In genomic region chr19:4859081-4859480, GRCm38 (mm10) we compare ENCODE assay signal across 18 mouse cellular contexts. TPM values are rescaled to one million over a fixed set of nuclear protein-coding genes. Genes with fewer than 3 reads are reported as not detected.
DNase-seq lines count a peak whose midpoint lies in the region; ATAC-seq and TF ChIP-seq lines count a peak whose summit lies in the region.
"Had no signal": no experiment of that assay in that cellular context is flagged by ENCODE, and none has a peak within 500 bp of the region (broad histone marks: within the 10 kb centered on the region; RNA-seq: fewer than 3 reads in every experiment).

No protein-coding gene starts in this region.

- TF ChIP-seq CTCF in Patski (IDR thresholded peaks at IDR 0.05), result no peak

- intact Hi-C loops in left cerebral cortex, postnatal 14 days (cut with DNase I), result no loop called here

- CTCF ChIA-PET in Patski (lab: Charles Lee), result no interaction called here

- in situ Hi-C loops in Patski (cut with MboI; ENCODE audit: low pct_unique_long_range_greater_than_20kb), result no loop called here

- no peak for ATAC-seq in Patski
- ATAC-seq in erythroid progenitor cell, adult 5-6 weeks (replicated peaks; ENCODE audit: low FRiP score, poor library complexity, severe bottlenecking), result peak; percentile 93
- ATAC-seq in megakaryocyte-erythroid progenitor cell, adult 5-6 weeks (replicated peaks; ENCODE audit: low FRiP score, low TSS enrichment, poor library complexity, severe bottlenecking), result peak; percentile 92
- ATAC-seq in forebrain, embryonic 13.5 days, result no peak

- H3K36me3 ChIP-seq in forebrain, embryonic 13.5 days (ENCODE audit: poor library complexity, severe bottlenecking), result no peaks in the 10 kb centered on the region
- H3K36me3 ChIP-seq: limb, embryonic 10.5 days had no signal

- H3K27ac ChIP-seq in forebrain, embryonic 13.5 days, result no peak overlapping the region
- H3K27ac ChIP-seq: embryonic facial prominence, embryonic 13.5 days; heart, adult 2 months; hindbrain, embryonic 12.5 days; limb, embryonic 10.5 days had no signal

- no peaks in the 10 kb centered on the region for H3K27me3 ChIP-seq in Patski
- peaks cover 14% of the 10 kb centered on the region; the same call in 1 of the 2 replicates for H3K27me3 ChIP-seq in forebrain, embryonic 13.5 days
- H3K27me3 ChIP-seq: hindbrain, embryonic 12.5 days had no signal

- no peak overlapping the region for H3K4me3 ChIP-seq in forebrain, embryonic 13.5 days
- H3K4me3 ChIP-seq: embryonic facial prominence, embryonic 13.5 days; heart, adult 2 months; hindbrain, embryonic 12.5 days; limb, embryonic 10.5 days had no signal

- no peak overlapping the region for H3K9ac ChIP-seq in forebrain, embryonic 13.5 days
- H3K9ac ChIP-seq: embryonic facial prominence, embryonic 13.5 days had no signal

- no peaks in the 10 kb centered on the region for H3K9me3 ChIP-seq in forebrain, embryonic 13.5 days (replicated peaks)
- H3K9me3 ChIP-seq: embryonic facial prominence, embryonic 13.5 days; hindbrain, embryonic 12.5 days; limb, embryonic 10.5 days had no signal

- WGBS in forebrain, embryonic 13.5 days, result 87% methylated on average over 6 of the region's 6 CpGs

- H3K4me1 ChIP-seq in forebrain, embryonic 13.5 days, result peaks cover 14% of the 10 kb centered on the region

- H3K4me2 ChIP-seq in forebrain, embryonic 13.5 days, result no peak overlapping the region
- H3K4me2 ChIP-seq: embryonic facial prominence, embryonic 13.5 days; hindbrain, embryonic 12.5 days had no signal

- peak; percentile 19 to 30 for DNase-seq in left cerebral cortex, adult 18-20 months (ENCODE audit: low spot score in 2 of 2)
- no peak for DNase-seq in left cerebral cortex, postnatal 14 days (ENCODE audit: low spot score in 2 of 2)
- DNase-seq in Patski (ENCODE audit: low read depth, low spot score), result peak; percentile 37
- DNase-seq in embryo, embryonic 10 days (ENCODE audit: low spot score), result no peak
- DNase-seq in urinary bladder, adult 18-20 months (ENCODE audit: low spot score in 2 of 2), result no peak
- DNase-seq: cerebellum, postnatal 10 days; heart, adult 2 months; kidney, adult 9 months; lung, postnatal 10 days; thymus, postnatal 36 days had no signal

- POLR2A ChIA-PET in Patski (lab: Charles Lee), result no interaction called here

RNA-seq across cellular contexts. Expression of gene Ctsf, which starts 4.2 kb away (rescaled TPM):
- total RNA-seq in left cerebral cortex, adult 18-20 months (2021), result 100 to 1,000 TPM in 1 of 2 experiments, 10 to 100 TPM in 1; 93.1 to 102 TPM
- 100 to 1,000 TPM; 115 to 120 TPM for total RNA-seq in left cerebral cortex, postnatal 14 days (2021)
- 79.4 TPM for polyA plus RNA-seq in Patski (2021)
- total RNA-seq in erythroid progenitor cell, adult 5-6 weeks (2015; ENCODE audit: low replicate concordance), result 22.0 and 71.3 TPM in 2 replicates
- 41.3 and 45.0 TPM in 2 replicates for total RNA-seq in erythroid progenitor cell, adult 5-6 weeks (2017; ENCODE audit: low replicate concordance)
- 1.3 and 2.9 TPM in 2 replicates for total RNA-seq in megakaryocyte-erythroid progenitor cell, adult 5-6 weeks (2014; fragmentation: Nextera tagmentation)
- total RNA-seq in megakaryocyte-erythroid progenitor cell, adult 5-6 weeks (2017), result 2.7 and 7.5 TPM in 2 replicates
- polyA plus RNA-seq in forebrain, embryonic 13.5 days (2015; fragmentation: Nextera tagmentation; extraction: Ambion mirVana), result 31.3 and 34.5 TPM in 2 replicates
- total RNA-seq: CH12.LX; monocyte, adult 5-6 weeks had no signal

RNA-seq across cellular contexts. Expression of gene Actn3, which starts 18.6 kb away (rescaled TPM):
- 1 to 10 TPM; 1.2 to 1.4 TPM for total RNA-seq in left cerebral cortex, adult 18-20 months (2021)
- 1 to 10 TPM; 2.8 to 3.0 TPM for total RNA-seq in left cerebral cortex, postnatal 14 days (2021)
- polyA plus RNA-seq in Patski (2021), result 0.10 TPM
- not detected in 2 replicates for total RNA-seq in erythroid progenitor cell, adult 5-6 weeks (2015; ENCODE audit: low replicate concordance)
- 0.26 and 0.53 TPM in 2 replicates for total RNA-seq in erythroid progenitor cell, adult 5-6 weeks (2017; ENCODE audit: low replicate concordance)
- total RNA-seq in megakaryocyte-erythroid progenitor cell, adult 5-6 weeks (2014; fragmentation: Nextera tagmentation), result 2.2 and 4.0 TPM in 2 replicates
- total RNA-seq in megakaryocyte-erythroid progenitor cell, adult 5-6 weeks (2017), result 1.0 TPM in 1 of 2 replicates, not detected in the other
- 0.64 and 0.97 TPM in 2 replicates for polyA plus RNA-seq in forebrain, embryonic 13.5 days (2015; fragmentation: Nextera tagmentation; extraction: Ambion mirVana)

RNA-seq across cellular contexts. Expression of gene Zdhhc24, which starts 19.4 kb away (rescaled TPM):
- 10 to 100 TPM; 21.4 to 25.2 TPM for total RNA-seq in left cerebral cortex, adult 18-20 months (2021)
- 10 to 100 TPM; 27.7 to 29.0 TPM for total RNA-seq in left cerebral cortex, postnatal 14 days (2021)
- polyA plus RNA-seq in Patski (2021), result 17.2 TPM
- total RNA-seq in erythroid progenitor cell, adult 5-6 weeks (2015; ENCODE audit: low replicate concordance), result 19.8 and 34.0 TPM in 2 replicates
- total RNA-seq in erythroid progenitor cell, adult 5-6 weeks (2017; ENCODE audit: low replicate concordance), result 18.0 and 24.9 TPM in 2 replicates
- 16.5 and 20.3 TPM in 2 replicates for total RNA-seq in megakaryocyte-erythroid progenitor cell, adult 5-6 weeks (2014; fragmentation: Nextera tagmentation)
- 8.8 and 13.2 TPM in 2 replicates for total RNA-seq in megakaryocyte-erythroid progenitor cell, adult 5-6 weeks (2017)
- 17.1 and 20.1 TPM in 2 replicates for polyA plus RNA-seq in forebrain, embryonic 13.5 days (2015; fragmentation: Nextera tagmentation; extraction: Ambion mirVana)

RNA-seq across cellular contexts. Expression of gene Ccdc87, which starts 19.9 kb away (rescaled TPM):
- 1 to 10 TPM; 2.2 to 2.7 TPM for total RNA-seq in left cerebral cortex, adult 18-20 months (2021)
- total RNA-seq in left cerebral cortex, postnatal 14 days (2021), result 1 to 10 TPM; 2.1 to 2.2 TPM
- polyA plus RNA-seq in Patski (2021), result 0.26 TPM
- total RNA-seq in erythroid progenitor cell, adult 5-6 weeks (2015; ENCODE audit: low replicate concordance), result not detected in 2 replicates
- total RNA-seq in erythroid progenitor cell, adult 5-6 weeks (2017; ENCODE audit: low replicate concordance), result not detected in 2 replicates
- total RNA-seq in megakaryocyte-erythroid progenitor cell, adult 5-6 weeks (2014; fragmentation: Nextera tagmentation), result not detected in 2 replicates
- not detected in 2 replicates for total RNA-seq in megakaryocyte-erythroid progenitor cell, adult 5-6 weeks (2017)
- polyA plus RNA-seq in forebrain, embryonic 13.5 days (2015; fragmentation: Nextera tagmentation; extraction: Ambion mirVana), result 0.23 and 0.39 TPM in 2 replicates
- total RNA-seq: CH12.LX; heart, adult 2 months; monocyte, adult 5-6 weeks had no signal
- polyA plus RNA-seq: limb, embryonic 10.5 days had no signal

RNA-seq across cellular contexts. Expression of gene Ccs, which starts 19.9 kb away (rescaled TPM):
- total RNA-seq in left cerebral cortex, adult 18-20 months (2021), result 10 to 100 TPM; 28.9 to 33.8 TPM
- total RNA-seq in left cerebral cortex, postnatal 14 days (2021), result 10 to 100 TPM; 33.5 to 33.7 TPM
- 133 TPM for polyA plus RNA-seq in Patski (2021)
- total RNA-seq in erythroid progenitor cell, adult 5-6 weeks (2015; ENCODE audit: low replicate concordance), result 30.2 and 74.6 TPM in 2 replicates
- 63.1 and 81.9 TPM in 2 replicates for total RNA-seq in erythroid progenitor cell, adult 5-6 weeks (2017; ENCODE audit: low replicate concordance)
- total RNA-seq in megakaryocyte-erythroid progenitor cell, adult 5-6 weeks (2014; fragmentation: Nextera tagmentation), result 75.1 and 81.3 TPM in 2 replicates
- 47.7 and 59.0 TPM in 2 replicates for total RNA-seq in megakaryocyte-erythroid progenitor cell, adult 5-6 weeks (2017)
- 42.0 and 47.0 TPM in 2 replicates for polyA plus RNA-seq in forebrain, embryonic 13.5 days (2015; fragmentation: Nextera tagmentation; extraction: Ambion mirVana)

Comparison
In these comparisons a context has a peak if more than half of its experiments do, and no peak if none do; other contexts are left out.
1. DNase-seq: peak in left cerebral cortex, adult 18-20 months (2 of 2) and Patski (single experiment); none in left cerebral cortex, postnatal 14 days (0 of 2), embryo, embryonic 10 days (single experiment) and urinary bladder, adult 18-20 months (0 of 2).
2. ATAC-seq: peak in erythroid progenitor cell, adult 5-6 weeks (single experiment) and megakaryocyte-erythroid progenitor cell, adult 5-6 weeks (single experiment); none in Patski (single experiment) and forebrain, embryonic 13.5 days (single experiment).